Mouse (Mus musculus) liver, embryonic 14.5 days (tissue): Measurements from ENCODE around the gene Ptprz1.

ENCODE experiments used
- CTCF ChIP-seq: IDR thresholded peaks from 2 replicates; pipeline ENCODE4 v1.5.1; 2016; ENCODE audit warnings: antibody characterized with exemption, low read depth, control low read depth
- EP300 ChIP-seq: IDR thresholded peaks from 2 replicates; pipeline ENCODE4 v1.6.1; 2016; ENCODE audit warnings: antibody characterized with exemption, low read depth

GRCm38 (mm10) chr6:23079991-23080680 is 204.8 kb downstream of the Ptprz1 start:
- TF ChIP-seq CTCF = no peak
- TF ChIP-seq EP300 = no peak
